Comparison of ENCODE assay signal across 9 mouse cellular contexts in genomic region chr1:167689262-167690137, GRCm38 (mm10). TPM values are rescaled to one million over a fixed set of nuclear protein-coding genes. Genes with fewer than 3 reads are reported as not detected.
DNase-seq lines count a peak whose midpoint lies in the region; ATAC-seq and TF ChIP-seq lines count a peak whose summit lies in the region.
"Had no signal": no experiment of that assay in that cellular context is flagged by ENCODE, and none has a peak within 500 bp of the region (broad histone marks: within the 10 kb centered on the region; RNA-seq: fewer than 3 reads in every experiment).

No protein-coding gene starts in this region.

- H3K9ac ChIP-seq in heart, embryonic 15.5 days = no peak overlapping the region; the same call in 1 of the 2 replicates
- H3K9ac ChIP-seq in liver, embryonic 16.5 days (ENCODE audit: low read depth, low read length) = no peak overlapping the region

- 2% methylated on average over 36 of the region's 36 CpGs for WGBS in heart, embryonic 15.5 days
- 5% methylated on average over 36 of the region's 36 CpGs for WGBS in liver, embryonic 16.5 days (ENCODE audit: insufficient replicate concordance)

- ATAC-seq in heart, embryonic 15.5 days (replicated peaks; ENCODE audit: insufficient number of reproducible peaks, insufficient read depth, low FRiP score, low read depth) = no peak
- no peak for ATAC-seq in liver, embryonic 16.5 days (ENCODE audit: low read depth)

- DNase-seq in ES-CJ7 (ENCODE audit: low read depth, low spot score) = peak; percentile 73
- no peak for DNase-seq in left cerebral cortex, adult 9 months (ENCODE audit: low spot score in 2 of 2)
- no peak for DNase-seq in cerebellum, adult 9-11 months
- no peak for DNase-seq in left cerebral cortex, postnatal 14 days (ENCODE audit: low spot score in 2 of 2)

- H3K36me3 ChIP-seq in E14TG2a.4 (ENCODE audit: insufficient read depth, low read length) = no peaks in the 10 kb centered on the region
- H3K36me3 ChIP-seq in heart, embryonic 15.5 days = no peaks in the 10 kb centered on the region
- no peaks in the 10 kb centered on the region for H3K36me3 ChIP-seq in liver, embryonic 16.5 days (ENCODE audit: control insufficient read depth, insufficient read depth)

- peak overlapping the region; percentile 96 for H3K4me2 ChIP-seq in heart, embryonic 15.5 days
- 0 out of 2 replicates have a peak overlapping the region, but pooled peaks have one; percentile 42 for H3K4me2 ChIP-seq in liver, embryonic 16.5 days (ENCODE audit: low read depth, low read length)

- peaks cover 86% of the 10 kb centered on the region for H3K27me3 ChIP-seq in E14TG2a.4 (ENCODE audit: insufficient read depth, low read length)
- H3K27me3 ChIP-seq in heart, embryonic 15.5 days = peaks cover 89% of the 10 kb centered on the region
- H3K27me3 ChIP-seq in liver, embryonic 16.5 days (ENCODE audit: control insufficient read depth, insufficient read depth, low read depth, low read length) = peaks cover 71% of the 10 kb centered on the region

- no peak for TF ChIP-seq CTCF in E14TG2a.4 (conservative IDR thresholded peaks at IDR 0.05; ENCODE audit: low read length)

- H3K27ac ChIP-seq in heart, embryonic 15.5 days = no peak overlapping the region
- no peak overlapping the region for H3K27ac ChIP-seq in liver, embryonic 16.5 days (ENCODE audit: low read length)

- H3K4me1 ChIP-seq in E14TG2a.4 (replicated peaks; ENCODE audit: low read depth, low read length) = peaks cover 32% of the 10 kb centered on the region
- peaks cover 26% of the 10 kb centered on the region for H3K4me1 ChIP-seq in heart, embryonic 15.5 days (replicated peaks)
- H3K4me1 ChIP-seq in liver, embryonic 16.5 days (ENCODE audit: control insufficient read depth, low read depth, low read length) = no peaks in the 10 kb centered on the region

- peaks cover 7% of the 10 kb centered on the region; the same call in 1 of the 2 replicates for H3K9me3 ChIP-seq in E14TG2a.4 (ENCODE audit: low read length)
- no peaks in the 10 kb centered on the region for H3K9me3 ChIP-seq in heart, embryonic 15.5 days (replicated peaks)
- no peaks in the 10 kb centered on the region for H3K9me3 ChIP-seq in liver, embryonic 16.5 days (replicated peaks; ENCODE audit: control insufficient read depth, low read length)

- intact Hi-C loops in left cerebral cortex, postnatal 14 days (cut with DNase I) = no loop called here

- H3K4me3 ChIP-seq in E14TG2a.4 (replicated peaks; ENCODE audit: low read length) = peak overlapping the region; percentile 81
- H3K4me3 ChIP-seq in heart, embryonic 15.5 days = peak overlapping the region; percentile 55
- H3K4me3 ChIP-seq in liver, embryonic 16.5 days (ENCODE audit: low read depth, low read length) = no peak overlapping the region; the same call in 1 of the 2 replicates

RNA-seq across cellular contexts. Expression of gene Lmx1a, which starts 0.5 kb away (rescaled TPM):
- 0.04 and 0.13 TPM in 2 replicates for polyA plus RNA-seq in heart, embryonic 15.5 days (2015; fragmentation: Nextera tagmentation; extraction: Ambion mirVana)
- 0.02 and 0.04 TPM in 2 replicates for polyA plus RNA-seq in liver, embryonic 16.5 days (2015; fragmentation: Nextera tagmentation; extraction: Ambion mirVana)
- total RNA-seq in left cerebral cortex, postnatal 14 days (2021) = not detected
- total RNA-seq: adrenal gland, postnatal 14 days; neutrophil, adult 5-6 weeks had no signal
